Mouse (Mus musculus): ENCODE measurements around the gene Rab40b. TPM values are rescaled to one million over a fixed set of nuclear protein-coding genes. Genes with fewer than 3 reads are reported as not detected.

Gene Rab40b
- total and polyA plus RNA-seq, 3 experiments, result 0.39 TPM; not detected in 2

GRCm38 (mm10) chr11:121378644-121379043, 9.4 kb downstream of the Rab40b start:
- H3K4me3 ChIP-seq (ENCODE audit: control insufficient read depth in 1 of 2, insufficient read depth in 1 of 2, low read depth in 2 of 2, low read length in 2 of 2), result no peak overlapping the region
- 0 out of 4 replicates have a peak, but pooled peaks cover 0 to 2% of the 10 kb centered on the region in 2 experiments for H3K4me1 ChIP-seq (ENCODE audit: control insufficient read depth in 1 of 2, insufficient read depth in 2 of 2, low read length in 2 of 2)
- no peaks in the 10 kb centered on the region for H3K36me3 ChIP-seq (ENCODE audit: control insufficient read depth in 1 of 2, insufficient read depth in 2 of 2, low read length in 2 of 2)
- no peaks in the 10 kb centered on the region for H3K27me3 ChIP-seq (ENCODE audit: control insufficient read depth in 1 of 2, insufficient read depth in 2 of 2, low read length in 2 of 2)
- H3K79me2 ChIP-seq (ENCODE audit: control insufficient read depth, insufficient read depth, low read length, poor library complexity), result no peaks in the 10 kb centered on the region
- no peak overlapping the region for H3K27ac ChIP-seq (ENCODE audit: control insufficient read depth, low read depth, low read length)
- no peak for TF ChIP-seq MXI1 (IDR thresholded peaks at IDR 0.05; ENCODE audit: low read depth, low read length)
- TF ChIP-seq MAX (IDR thresholded peaks at IDR 0.05; ENCODE audit: low read length), result no peak
- TF ChIP-seq CTCF (IDR thresholded peaks at IDR 0.05 in 2 of 3, conservative IDR thresholded peaks at IDR 0.05 in 1 of 3; ENCODE audit: control insufficient read depth in 1 of 3, insufficient read depth in 1 of 3, low read depth in 2 of 3, low read length in 3 of 3, poor library complexity in 1 of 3, severe bottlenecking in 1 of 3), result peak; percentile 8 to 30 (median 28); a peak in 4 of 6 replicates
- H3K9me3 ChIP-seq (replicated peaks; ENCODE audit: insufficient read depth, low read length), result no peaks in the 10 kb centered on the region
- peak; percentile 40 for DNase-seq (ENCODE audit: low read depth, low spot score)
- no peak overlapping the region for H3K9ac ChIP-seq (ENCODE audit: control insufficient read depth, low read depth, low read length, poor library complexity, severe bottlenecking)

- peaks cover 0 to 5% of the 10 kb centered on the region in 2 experiments; a peak in 2 of 4 replicates for H3K36me3 ChIP-seq (ENCODE audit: control insufficient read depth in 1 of 2, insufficient read depth in 2 of 2, low read length in 2 of 2)
- no peaks in the 10 kb centered on the region for H3K27me3 ChIP-seq (ENCODE audit: control insufficient read depth in 1 of 2, insufficient read depth in 2 of 2, low read length in 2 of 2)
- H3K79me2 ChIP-seq (ENCODE audit: control insufficient read depth, insufficient read depth, low read length, poor library complexity), result no peaks in the 10 kb centered on the region
- H3K27ac ChIP-seq (ENCODE audit: control insufficient read depth, low read depth, low read length), result no peak overlapping the region
- no peak overlapping the region for H3K4me3 ChIP-seq (ENCODE audit: control insufficient read depth in 1 of 2, insufficient read depth in 1 of 2, low read depth in 2 of 2, low read length in 2 of 2)
- H3K4me1 ChIP-seq (ENCODE audit: control insufficient read depth in 1 of 2, insufficient read depth in 2 of 2, low read length in 2 of 2), result peaks cover 10 to 11% of the 10 kb centered on the region in 2 experiments
- no peak for TF ChIP-seq TCF12 (IDR thresholded peaks at IDR 0.05; ENCODE audit: low read depth, low read length)
- no peak for TF ChIP-seq RAD21 (IDR thresholded peaks at IDR 0.05; ENCODE audit: low read depth, low read length)
- TF ChIP-seq SIN3A (IDR thresholded peaks at IDR 0.05; ENCODE audit: low read length), result 0 out of 2 replicates have a peak, but pooled peaks have one; percentile 28
- peak; percentile 65; the same call in 1 of the 2 replicates for TF ChIP-seq BHLHE40 (IDR thresholded peaks at IDR 0.05; ENCODE audit: borderline replicate concordance, low read depth, low read length)
- TF ChIP-seq E2F4 (IDR thresholded peaks at IDR 0.05; ENCODE audit: borderline replicate concordance, low read depth, low read length), result no peak
- TF ChIP-seq JUND (IDR thresholded peaks at IDR 0.05; ENCODE audit: low read depth, low read length), result no peak
- TF ChIP-seq EP300 (IDR thresholded peaks at IDR 0.05; ENCODE audit: low read depth in 1 of 2, low read length in 2 of 2), result no peak
- no peak overlapping the region for H3K9ac ChIP-seq (ENCODE audit: control insufficient read depth, low read depth, low read length, poor library complexity, severe bottlenecking)
- DNase-seq (ENCODE audit: low read depth, low spot score), result peak; percentile 25
- H3K9me3 ChIP-seq (replicated peaks; ENCODE audit: insufficient read depth, low read length), result no peaks in the 10 kb centered on the region
These were observed 14.7 kb downstream of the Rab40b start for GRCm38 (mm10) chr11:121373305-121373704.

- peaks cover 10 to 11% of the 10 kb centered on the region in 2 experiments for H3K4me1 ChIP-seq (ENCODE audit: control insufficient read depth in 1 of 2, insufficient read depth in 2 of 2, low read length in 2 of 2)
- H3K9ac ChIP-seq (ENCODE audit: control insufficient read depth, low read depth, low read length, poor library complexity, severe bottlenecking), result no peak overlapping the region
- no peaks in the 10 kb centered on the region for H3K27me3 ChIP-seq (ENCODE audit: control insufficient read depth in 1 of 2, insufficient read depth in 2 of 2, low read length in 2 of 2)
- peaks cover 0 to 5% of the 10 kb centered on the region in 2 experiments; a peak in 2 of 4 replicates for H3K36me3 ChIP-seq (ENCODE audit: control insufficient read depth in 1 of 2, insufficient read depth in 2 of 2, low read length in 2 of 2)
- no peak for TF ChIP-seq ZKSCAN1 (IDR thresholded peaks at IDR 0.05; ENCODE audit: low read depth, low read length)
- no peak for TF ChIP-seq MYC (IDR thresholded peaks at IDR 0.05; ENCODE audit: low read depth, low read length)
- TF ChIP-seq MYB (IDR thresholded peaks at IDR 0.05; ENCODE audit: low read depth, low read length), result no peak
- TF ChIP-seq NRF1 (IDR thresholded peaks at IDR 0.05; ENCODE audit: insufficient read depth, low read depth, low read length, poor library complexity, severe bottlenecking), result no peak
- TF ChIP-seq ZNF384 (IDR thresholded peaks at IDR 0.05; ENCODE audit: low read depth, low read length), result no peak
- TF ChIP-seq NELFE (IDR thresholded peaks at IDR 0.05; ENCODE audit: low read depth, low read length), result no peak
- TF ChIP-seq CHD1 (IDR thresholded peaks at IDR 0.05; ENCODE audit: low read depth, low read length), result no peak
- no peak for TF ChIP-seq ZC3H11A (IDR thresholded peaks at IDR 0.05; ENCODE audit: low read depth, low read length)
- TF ChIP-seq GABPA (IDR thresholded peaks at IDR 0.05; ENCODE audit: low read depth, low read length), result no peak
- no peak for TF ChIP-seq SMC3 (IDR thresholded peaks at IDR 0.05; ENCODE audit: low read depth, low read length)
- no peak for TF ChIP-seq USF2 (IDR thresholded peaks at IDR 0.05; ENCODE audit: borderline replicate concordance in 1 of 2, insufficient read depth in 1 of 2, low read depth in 1 of 2, low read length in 2 of 2)
- H3K27ac ChIP-seq (ENCODE audit: control insufficient read depth, low read depth, low read length), result no peak overlapping the region
- H3K9me3 ChIP-seq (replicated peaks; ENCODE audit: insufficient read depth, low read length), result no peaks in the 10 kb centered on the region
- H3K79me2 ChIP-seq (ENCODE audit: control insufficient read depth, insufficient read depth, low read length, poor library complexity), result no peaks in the 10 kb centered on the region
- no peak overlapping the region for H3K4me3 ChIP-seq (ENCODE audit: control insufficient read depth in 1 of 2, insufficient read depth in 1 of 2, low read depth in 2 of 2, low read length in 2 of 2)
- no peak for DNase-seq (ENCODE audit: low read depth, low spot score)
These were observed 17.6 kb downstream of the Rab40b start for GRCm38 (mm10) chr11:121370337-121370994.
